Mouse (Mus musculus): ENCODE data around the gene Rbms1.

Gene Rbms1

GRCm38 (mm10) chr2:60962671-60963421 is at the start of gene Rbms1:
Rbms1 (minus strand) TSS chr2:60963192.
- DNase-seq: peak; percentile 86

DNA sequence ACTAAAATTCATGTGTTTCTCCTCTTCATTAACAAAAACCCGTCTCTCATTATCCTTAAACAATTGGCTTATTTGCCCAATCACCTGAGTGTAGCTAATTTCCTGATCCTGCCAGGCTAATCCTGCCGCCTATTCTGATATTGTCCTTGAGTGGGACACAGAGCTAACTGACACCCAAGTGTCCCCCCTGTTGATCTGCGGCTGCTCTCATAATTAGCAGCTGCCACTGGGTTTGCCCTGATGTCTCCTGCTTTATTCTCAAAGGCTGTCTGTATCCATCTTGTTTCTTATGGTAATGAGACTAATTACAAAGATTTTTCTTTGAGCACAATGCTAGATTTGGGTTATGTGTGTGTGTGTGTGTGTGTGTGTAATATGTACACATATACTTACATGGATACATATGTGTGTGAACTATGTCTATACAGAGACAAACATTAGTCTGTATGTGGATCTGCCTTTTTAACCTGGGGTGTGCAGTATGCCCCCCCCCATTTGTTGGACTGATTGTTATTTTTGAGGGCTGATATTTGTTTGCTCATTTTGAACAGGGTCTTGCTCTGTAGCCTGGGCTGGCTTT is 49.3 kb upstream of the Rbms1 start:
- no peak for DNase-seq

GRCm38 (mm10) chr2:60986286-60986685 is 23.3 kb upstream of the Rbms1 start:
- DNase-seq: no peak

DNA sequence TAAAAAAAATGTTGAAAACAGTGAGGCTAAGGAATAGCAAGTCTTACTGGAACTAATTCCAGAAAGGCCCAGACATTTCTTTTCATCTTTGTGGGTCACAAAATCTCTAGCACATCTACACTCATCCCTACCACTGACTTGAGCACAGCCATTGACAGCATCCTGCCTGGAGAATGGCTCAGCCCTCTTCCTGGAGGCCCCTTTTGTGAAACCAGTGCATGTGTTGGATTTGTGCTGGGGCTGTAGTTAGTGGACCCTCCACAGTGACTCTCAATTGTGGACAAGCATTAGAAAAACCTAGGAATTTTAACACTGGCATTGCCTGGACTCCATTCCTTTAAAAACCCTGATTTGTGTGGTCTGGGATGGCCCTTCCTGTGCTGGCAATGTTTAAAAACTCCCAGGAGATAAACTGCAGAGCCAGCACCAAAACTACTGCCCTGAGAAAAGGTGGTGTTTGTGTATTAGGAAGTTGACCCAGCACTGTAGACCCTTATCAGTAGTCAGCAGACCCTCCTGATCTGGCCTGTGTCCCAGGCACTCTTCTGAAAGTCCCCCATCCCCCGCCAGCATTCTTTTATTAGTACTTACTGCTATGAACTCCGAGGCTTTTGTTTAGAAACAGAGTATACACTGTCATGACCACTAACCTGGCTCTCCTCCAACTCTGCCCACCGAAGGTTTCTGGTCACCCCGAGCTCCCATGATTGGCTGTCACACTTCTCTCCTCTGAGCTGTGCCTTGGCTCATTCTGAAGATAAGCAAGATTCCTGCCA is 15.7 kb upstream of the Rbms1 start:
- no peak for DNase-seq

- no peak for DNase-seq
Observed at GRCm38 (mm10) chr2:60972189-60972814, 9.3 kb upstream of the Rbms1 start.

DNA sequence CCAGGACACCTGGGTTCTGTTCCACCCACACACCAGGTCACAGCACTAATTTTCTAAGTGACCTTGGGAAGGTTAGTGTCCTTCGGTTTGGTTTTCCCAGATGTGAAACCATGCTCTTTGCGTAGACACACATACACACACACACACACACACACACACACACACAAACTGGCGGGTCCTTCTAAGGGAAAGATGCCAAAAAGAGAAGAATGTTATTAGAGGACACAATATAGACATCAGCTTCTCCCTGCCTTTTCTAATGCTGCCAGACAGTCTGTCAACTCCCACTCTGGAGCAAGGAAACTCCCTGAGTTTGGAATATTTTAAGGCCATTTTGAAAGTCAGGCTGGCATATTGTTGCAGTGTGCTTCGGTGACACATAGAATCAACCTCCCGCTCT is 624 bp upstream of the Rbms1 start:
- no peak for DNase-seq

DNA sequence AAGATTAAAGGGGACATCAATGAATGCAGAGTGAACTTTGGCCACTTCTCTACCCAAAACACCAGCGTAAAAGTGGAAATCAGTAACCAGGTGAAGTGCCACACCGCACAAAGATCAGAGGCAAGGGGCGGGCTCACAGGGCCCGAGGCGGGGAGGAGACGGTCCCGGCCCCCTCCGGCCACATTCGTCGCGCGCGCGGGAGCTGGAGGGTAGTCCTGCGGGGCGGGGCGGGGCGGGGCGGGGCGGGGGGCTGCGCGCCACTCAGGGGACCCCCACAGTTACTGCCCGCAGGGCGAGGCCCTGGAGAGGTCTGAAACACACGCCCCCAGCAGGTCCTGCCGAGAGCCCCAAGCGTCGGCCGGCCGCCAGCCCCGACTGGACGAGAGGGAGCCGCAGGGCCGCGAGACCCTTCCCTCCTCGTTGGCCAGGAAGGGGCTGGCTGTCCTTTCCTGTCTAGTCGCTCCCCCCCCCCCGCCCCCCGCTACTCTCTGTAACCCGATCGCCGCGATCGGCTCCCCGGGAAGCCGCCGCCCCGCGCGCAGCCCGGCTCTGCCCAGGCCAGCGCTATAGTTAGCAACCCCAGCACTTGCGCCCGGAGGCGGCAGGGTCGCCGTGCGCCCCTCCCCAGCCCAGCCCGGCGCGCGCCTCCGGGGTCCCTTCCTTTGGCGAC is 856 bp downstream of the Rbms1 start:
- DNase-seq: peak; percentile 82

- DNase-seq: peak; percentile 41
Observed at GRCm38 (mm10) chr2:60961281-60961680, 1.7 kb downstream of the Rbms1 start.

DNA sequence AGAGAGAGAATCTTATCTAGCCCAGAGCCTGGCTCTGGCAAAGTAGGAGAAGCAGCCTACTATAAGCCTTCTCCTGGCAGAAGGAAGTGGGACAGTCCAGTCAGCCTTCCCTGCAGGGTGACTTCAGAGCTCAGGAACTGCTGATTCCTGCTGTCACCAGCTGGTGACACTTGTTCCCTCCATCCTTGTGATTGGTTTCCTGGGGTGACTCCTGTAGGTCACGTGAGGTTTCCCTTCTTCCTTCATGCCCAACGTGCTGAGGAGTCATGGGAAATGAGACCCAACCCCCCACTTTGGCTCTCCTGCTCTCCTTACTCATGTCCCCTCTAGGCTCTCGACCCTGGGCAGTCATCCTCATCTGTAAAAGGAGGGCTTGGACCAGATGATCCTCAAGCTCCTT is 14.8 kb downstream of the Rbms1 start:
- no peak for DNase-seq

DNA sequence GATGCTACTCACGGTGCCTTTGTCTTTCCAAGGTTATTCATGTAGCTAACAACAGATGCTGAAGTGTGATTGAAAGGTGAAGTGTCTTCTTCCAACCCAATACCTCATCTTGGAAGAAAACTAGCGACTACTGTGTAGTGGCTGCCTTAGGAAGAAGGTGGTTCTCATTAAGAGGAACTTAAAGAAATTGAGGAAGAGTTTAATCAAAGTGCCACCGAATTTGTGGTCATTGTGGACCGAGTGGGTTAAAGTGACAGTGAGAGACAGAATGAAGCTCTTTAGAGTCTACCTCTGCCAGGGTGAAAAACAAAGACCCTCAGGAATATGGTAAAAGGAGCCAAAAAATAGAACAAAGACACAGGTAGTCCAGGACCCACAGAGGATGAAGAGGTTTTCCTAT is 15.2 kb downstream of the Rbms1 start:
- no peak for DNase-seq

DNA sequence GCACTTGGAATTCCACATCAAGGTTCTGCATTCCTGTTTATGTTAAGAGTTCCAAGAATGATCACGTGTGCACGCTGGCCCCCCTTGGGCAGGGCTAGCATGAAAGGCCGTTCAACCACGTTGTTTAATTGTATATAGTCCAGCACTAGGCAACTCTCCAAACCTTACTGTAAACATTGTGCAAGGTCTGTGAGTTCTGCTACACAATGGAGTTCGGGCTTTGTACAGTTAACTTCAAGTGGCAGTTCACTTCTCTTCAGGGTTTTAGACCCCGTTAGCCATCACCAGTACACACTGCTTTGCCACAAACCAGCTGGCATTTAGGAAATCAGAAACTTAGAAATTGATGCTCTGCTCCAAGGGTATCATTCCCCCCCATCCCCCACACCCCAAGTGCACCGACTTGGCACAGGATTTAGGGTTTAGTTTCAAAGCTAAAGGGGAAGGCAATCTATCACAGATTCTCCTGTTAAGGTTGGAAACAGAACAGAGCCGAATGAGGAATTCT is 22.5 kb downstream of the Rbms1 start:
- no peak for DNase-seq

DNA sequence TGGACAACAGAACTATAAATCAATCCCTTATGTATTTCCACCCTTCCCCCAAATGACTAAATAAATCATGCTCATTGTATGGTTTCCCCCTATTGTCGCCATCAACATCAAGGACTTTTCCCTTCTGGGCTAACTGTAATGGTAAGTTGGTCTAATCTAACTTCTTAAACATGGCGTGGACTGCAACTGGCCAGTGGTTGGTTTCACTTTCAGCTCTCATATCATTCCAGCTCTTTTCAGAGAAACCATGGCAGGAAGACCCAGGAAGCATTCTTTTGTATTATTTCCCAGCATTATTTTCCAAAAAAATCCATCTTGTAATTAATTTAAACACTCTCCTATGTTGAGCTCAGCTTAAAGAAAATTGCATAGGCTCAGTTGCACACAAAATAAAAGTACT is 23.0 kb downstream of the Rbms1 start:
- no peak for DNase-seq

- no peak for DNase-seq
Observed at GRCm38 (mm10) chr2:60936910-60937309, 26.1 kb downstream of the Rbms1 start.

- no peak for DNase-seq
Observed at GRCm38 (mm10) chr2:60928948-60929347, 34.0 kb downstream of the Rbms1 start.

- DNase-seq: peak; percentile 28
Observed at GRCm38 (mm10) chr2:60927906-60928775, 34.9 kb downstream of the Rbms1 start.

DNA sequence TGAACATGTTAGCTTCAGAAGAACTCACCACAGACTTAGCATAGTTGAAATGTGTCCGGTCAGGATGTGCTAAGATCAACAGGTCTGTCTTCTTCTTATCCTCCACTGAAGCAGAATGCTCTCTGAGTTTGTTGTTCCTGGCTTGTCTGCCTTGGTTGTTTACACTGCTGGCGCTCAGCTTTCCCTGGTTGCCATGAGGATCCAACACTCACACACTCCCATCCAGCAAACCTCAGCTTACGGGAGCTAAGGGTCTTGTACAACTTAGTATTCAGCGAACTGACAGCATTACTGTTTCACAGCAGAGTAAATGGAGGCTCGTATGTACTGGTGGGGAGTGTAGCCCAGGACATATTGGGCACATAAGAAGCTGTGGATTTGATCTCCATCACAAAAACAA is 37.9 kb downstream of the Rbms1 start:
- no peak for DNase-seq

DNA sequence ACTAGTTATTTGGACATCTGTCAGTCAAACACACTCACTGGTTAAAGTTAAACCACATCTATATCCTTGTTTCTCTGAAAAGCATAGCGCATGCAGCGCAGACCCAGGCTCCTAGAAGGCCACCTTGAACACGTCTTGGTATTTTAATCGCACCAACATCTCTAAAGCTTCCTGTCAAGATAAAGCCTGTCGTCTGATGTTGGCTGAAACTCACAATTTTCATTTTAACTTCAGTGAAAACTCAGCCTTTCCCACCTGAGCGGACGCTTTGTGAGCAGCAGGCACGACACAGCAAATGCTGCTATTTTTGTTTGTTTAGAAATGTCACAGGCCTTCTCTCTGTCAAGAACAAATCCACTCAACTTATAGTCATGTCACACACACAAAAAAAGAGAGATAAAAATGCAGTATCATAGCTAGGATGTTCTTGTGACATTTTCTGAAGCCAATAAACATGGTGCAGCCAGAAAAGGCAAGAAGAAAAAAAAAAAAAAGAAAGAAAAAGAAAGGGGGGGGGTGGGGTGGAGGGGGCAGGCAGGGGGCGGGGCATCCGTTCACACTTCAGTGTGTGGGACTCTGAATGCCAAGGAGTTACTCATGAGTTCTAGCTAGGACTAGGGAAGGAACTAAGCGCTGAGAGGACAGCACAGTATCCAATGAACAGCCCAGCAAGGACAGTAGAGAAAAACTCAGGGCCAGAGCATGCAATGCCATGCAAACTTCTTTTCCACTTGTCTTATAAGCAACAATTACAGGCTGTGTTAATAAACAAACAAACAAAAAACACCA is 39.0 kb downstream of the Rbms1 start:
- DNase-seq: no peak

DNA sequence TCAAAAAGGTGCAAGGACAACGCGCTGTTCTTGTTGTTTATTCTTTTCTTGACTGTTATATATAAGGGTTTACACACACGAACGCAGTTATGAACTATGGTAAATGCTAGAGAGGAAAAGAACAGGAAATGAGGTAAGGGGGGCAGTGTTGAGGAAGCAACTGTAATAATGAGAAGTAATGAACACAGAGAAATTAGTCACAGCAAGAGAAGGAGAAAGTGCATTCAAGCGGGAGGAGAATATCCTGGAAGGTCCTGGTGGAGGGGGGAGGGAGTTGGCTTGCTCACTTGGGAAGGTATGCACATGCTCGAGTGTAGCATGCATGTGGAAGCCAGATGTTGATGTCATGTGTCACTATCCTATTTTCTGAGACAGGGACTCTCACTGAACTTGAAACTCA is 39.9 kb downstream of the Rbms1 start:
- DNase-seq: no peak

DNA sequence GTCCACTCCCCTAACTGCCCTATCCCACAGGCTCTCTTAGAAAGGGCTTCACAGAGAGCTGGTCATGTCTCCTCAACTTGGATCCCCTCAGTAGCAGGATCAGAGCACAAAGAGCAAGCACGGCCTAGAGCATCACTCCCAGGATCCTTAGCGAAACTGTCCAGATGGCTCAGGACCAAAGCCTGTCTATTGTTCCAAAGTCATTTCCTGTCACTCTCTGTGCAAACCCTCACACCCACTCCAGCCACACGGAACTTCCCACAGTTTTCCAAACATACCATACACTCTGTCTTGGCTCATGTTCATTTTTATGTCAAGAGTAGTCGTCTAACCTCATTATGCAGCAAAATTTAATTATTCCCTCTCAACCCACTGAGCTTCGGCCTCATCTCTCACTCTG is 40.6 kb downstream of the Rbms1 start:
- no peak for DNase-seq

- DNase-seq: no peak
Observed at GRCm38 (mm10) chr2:60920076-60920475, 42.9 kb downstream of the Rbms1 start.

GRCm38 (mm10) chr2:60918401-60918800 is 44.6 kb downstream of the Rbms1 start:
- peak; percentile 25 for DNase-seq
